9 mouse cellular contexts compared by ENCODE assay signal in genomic region chr8:125963807-125964211, GRCm38 (mm10). TPM values are rescaled to one million over a fixed set of nuclear protein-coding genes. Genes with fewer than 3 reads are reported as not detected.
A peak's percentile ranks its signal among the peaks of the same experiment; 100 is the strongest.
DNase-seq lines count a peak whose midpoint lies in the region; ATAC-seq lines count a peak whose summit lies in the region.
"Had no signal": no experiment of that assay in that cellular context is flagged by ENCODE, and none has a peak within 500 bp of the region (broad histone marks: within the 10 kb centered on the region; RNA-seq: fewer than 3 reads in every experiment).

No protein-coding gene starts in this region.

- H3K4me1 ChIP-seq in lung, embryonic 16.5 days (replicated peaks; ENCODE audit: control insufficient read depth, insufficient read depth, low read length), result peaks cover 3% of the 10 kb centered on the region; the same call in 1 of the 2 replicates
- H3K4me1 ChIP-seq in embryonic facial prominence, embryonic 13.5 days, result peaks cover 5% of the 10 kb centered on the region
- H3K4me1 ChIP-seq in intestine, embryonic 16.5 days (ENCODE audit: control insufficient read depth, insufficient read depth, low read length), result peaks cover 4% of the 10 kb centered on the region; the same call in 1 of the 2 replicates
- 0 out of 2 replicates have a peak, but pooled peaks cover 3% of the 10 kb centered on the region for H3K4me1 ChIP-seq in stomach, embryonic 15.5 days

- DNase-seq in lung, postnatal 14 days, result no peak
- DNase-seq in thymus, postnatal 4 days, result no peak
- DNase-seq in T-cell, adult 2 months (ENCODE audit: low spot score), result no peak
- no peak for DNase-seq in spleen, adult 12 weeks (ENCODE audit: low spot score)
- DNase-seq: adrenal gland, postnatal 10 days had no signal

- peaks cover 6% of the 10 kb centered on the region for H3K9me3 ChIP-seq in lung, embryonic 16.5 days (ENCODE audit: control insufficient read depth, low read length)
- peaks cover 13% of the 10 kb centered on the region; the same call in 1 of the 2 replicates for H3K9me3 ChIP-seq in embryonic facial prominence, embryonic 13.5 days
- H3K9me3 ChIP-seq in intestine, embryonic 16.5 days (ENCODE audit: control insufficient read depth, low read length), result no peaks in the 10 kb centered on the region
- no peaks in the 10 kb centered on the region for H3K9me3 ChIP-seq in stomach, embryonic 15.5 days

- no peak for ATAC-seq in lung, embryonic 16.5 days (ENCODE audit: low read depth)
- ATAC-seq in embryonic facial prominence, embryonic 13.5 days (ENCODE audit: insufficient number of reproducible peaks, insufficient read depth, low FRiP score, low TSS enrichment, low read depth), result no peak
- no peak for ATAC-seq in intestine, embryonic 16.5 days
- ATAC-seq in stomach, embryonic 15.5 days (ENCODE audit: insufficient read depth, low FRiP score, low read depth), result no peak

- peak overlapping the region; percentile 3 for H3K4me3 ChIP-seq in lung, embryonic 16.5 days (ENCODE audit: low read length)
- peak overlapping the region; percentile 9; the same call in 1 of the 2 replicates for H3K4me3 ChIP-seq in embryonic facial prominence, embryonic 13.5 days
- peak overlapping the region; percentile 18; the same call in 1 of the 2 replicates for H3K4me3 ChIP-seq in intestine, embryonic 16.5 days (ENCODE audit: low read length)
- peak overlapping the region; percentile 18; the same call in 1 of the 2 replicates for H3K4me3 ChIP-seq in stomach, embryonic 15.5 days (replicated peaks)

- no peak overlapping the region for H3K9ac ChIP-seq in lung, embryonic 16.5 days (ENCODE audit: low read length)
- no peak overlapping the region for H3K9ac ChIP-seq in embryonic facial prominence, embryonic 13.5 days
- H3K9ac ChIP-seq in intestine, embryonic 16.5 days (ENCODE audit: low read depth, low read length), result no peak overlapping the region
- H3K9ac ChIP-seq in stomach, embryonic 15.5 days, result no peak overlapping the region

- WGBS in lung, embryonic 16.5 days, result 3% methylated on average over 11 of the region's 11 CpGs
- WGBS in embryonic facial prominence, embryonic 13.5 days, result 10% methylated on average over 11 of the region's 11 CpGs
- 7% methylated on average over 11 of the region's 11 CpGs for WGBS in intestine, embryonic 16.5 days
- WGBS in stomach, embryonic 15.5 days, result 3% methylated on average over 11 of the region's 11 CpGs

- peaks cover 6% of the 10 kb centered on the region for H3K27me3 ChIP-seq in lung, embryonic 16.5 days (ENCODE audit: control insufficient read depth, insufficient read depth, low read depth, low read length)
- H3K27me3 ChIP-seq in embryonic facial prominence, embryonic 13.5 days, result peaks cover 34% of the 10 kb centered on the region
- H3K27me3 ChIP-seq in intestine, embryonic 16.5 days (replicated peaks; ENCODE audit: control insufficient read depth, insufficient read depth, low read length), result 0 out of 2 replicates have a peak, but pooled peaks cover 2% of the 10 kb centered on the region
- H3K27me3 ChIP-seq in stomach, embryonic 15.5 days (replicated peaks), result no peaks in the 10 kb centered on the region

- H3K4me2 ChIP-seq in lung, embryonic 16.5 days (ENCODE audit: low read depth, low read length), result peak overlapping the region; percentile 53
- peak overlapping the region; percentile 40 for H3K4me2 ChIP-seq in embryonic facial prominence, embryonic 13.5 days
- H3K4me2 ChIP-seq in intestine, embryonic 16.5 days (ENCODE audit: low read depth, low read length), result peak overlapping the region; percentile 44
- peak overlapping the region; percentile 46 for H3K4me2 ChIP-seq in stomach, embryonic 15.5 days

- no peaks in the 10 kb centered on the region for H3K36me3 ChIP-seq in lung, embryonic 16.5 days (ENCODE audit: control insufficient read depth, insufficient read depth, low read length)
- no peaks in the 10 kb centered on the region for H3K36me3 ChIP-seq in embryonic facial prominence, embryonic 13.5 days
- no peaks in the 10 kb centered on the region for H3K36me3 ChIP-seq in intestine, embryonic 16.5 days (ENCODE audit: control insufficient read depth, insufficient read depth, low read length)
- H3K36me3 ChIP-seq in stomach, embryonic 15.5 days, result no peaks in the 10 kb centered on the region

- no peak overlapping the region for H3K27ac ChIP-seq in lung, embryonic 16.5 days (ENCODE audit: low read length)
- H3K27ac ChIP-seq in embryonic facial prominence, embryonic 13.5 days, result no peak overlapping the region
- H3K27ac ChIP-seq in intestine, embryonic 16.5 days (ENCODE audit: low read length), result no peak overlapping the region
- H3K27ac ChIP-seq in stomach, embryonic 15.5 days, result no peak overlapping the region

RNA-seq across cellular contexts. Expression of gene Kcnk1, which starts 31.2 kb away (rescaled TPM):
- 55.9 and 59.0 TPM in 2 replicates for polyA plus RNA-seq in lung, embryonic 16.5 days (2015; fragmentation: Nextera tagmentation; extraction: Ambion mirVana)
- 19.8 and 22.2 TPM in 2 replicates for polyA plus RNA-seq in embryonic facial prominence, embryonic 13.5 days (2015; fragmentation: Nextera tagmentation; extraction: Ambion mirVana)
- polyA plus RNA-seq in intestine, embryonic 16.5 days (2015; fragmentation: Nextera tagmentation; extraction: Ambion mirVana), result 41.5 and 47.2 TPM in 2 replicates
- polyA plus RNA-seq in stomach, embryonic 15.5 days (2015; fragmentation: Nextera tagmentation; extraction: Ambion mirVana), result 58.1 and 69.1 TPM in 2 replicates

RNA-seq across cellular contexts. Expression of gene Map3k21, which starts 53.6 kb away (rescaled TPM):
- 2.2 TPM in 2 replicates for polyA plus RNA-seq in lung, embryonic 16.5 days (2015; fragmentation: Nextera tagmentation; extraction: Ambion mirVana)
- 0.10 and 0.14 TPM in 2 replicates for polyA plus RNA-seq in embryonic facial prominence, embryonic 13.5 days (2015; fragmentation: Nextera tagmentation; extraction: Ambion mirVana)
- polyA plus RNA-seq in intestine, embryonic 16.5 days (2015; fragmentation: Nextera tagmentation; extraction: Ambion mirVana), result 2.8 and 3.8 TPM in 2 replicates
- 1.7 and 2.3 TPM in 2 replicates for polyA plus RNA-seq in stomach, embryonic 15.5 days (2015; fragmentation: Nextera tagmentation; extraction: Ambion mirVana)
